Mouse (Mus musculus) E14TG2a.4 (cell line): ENCODE data around the gene Fip1l1.

Source experiments
- CTCF ChIP-seq: conservative IDR thresholded peaks from 2 replicates; pipeline ENCODE4 v1.5.1; 2014; ENCODE audit warnings: low read length
- POU5F1 ChIP-seq: IDR thresholded peaks from 2 replicates; pipeline ENCODE4 v1.6.1; 2014; ENCODE audit warnings: low read length, borderline replicate concordance

GRCm38 (mm10) chr5:74601171-74601570 lies 65.9 kb downstream of the Fip1l1 start:
- TF ChIP-seq CTCF (no peak), POU5F1 (no peak)
